Mouse (Mus musculus) lung, adult 2 months (tissue): ENCODE measurements around the gene Gldc.

ENCODE experiments used
- CTCF ChIP-seq: fragments of 200-500 bp; IDR thresholded peaks from 2 replicates; pipeline ENCODE4 v1.5.1; 2011; ENCODE audit warnings: mild to moderate bottlenecking, low read length, control low read depth; ENCODE audit not compliant: insufficient read depth
- POLR2A ChIP-seq: fragments of 200-500 bp; IDR thresholded peaks from 2 replicates; pipeline ENCODE4 v1.6.1; 2011; ENCODE audit warnings: low read depth, mild to moderate bottlenecking, control low read depth, low read length, borderline replicate concordance; ENCODE audit errors: extremely low read depth

DNA sequence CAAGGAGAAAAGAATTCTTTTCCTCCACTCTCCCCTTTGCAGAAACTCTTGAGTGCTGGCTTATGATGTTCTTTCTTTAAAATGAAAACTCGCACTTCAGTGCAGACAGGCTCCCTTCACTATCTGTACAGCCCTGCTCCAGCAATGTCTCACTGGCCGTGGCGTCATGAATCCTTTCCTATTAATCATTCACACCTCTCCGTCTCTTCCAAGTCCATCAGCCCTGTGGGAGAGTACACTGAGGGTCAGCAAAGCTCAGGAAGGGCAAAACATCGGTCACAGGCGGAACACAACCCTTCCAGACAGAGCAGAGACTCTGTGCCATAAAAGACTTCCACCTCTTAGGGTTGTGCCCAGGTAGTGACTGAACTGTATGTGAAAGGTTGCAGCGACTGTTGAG lies 26.9 kb upstream of the Gldc start:
- TF ChIP-seq CTCF (no peak), POLR2A (no peak)
